ENCODE assay signal across 8 mouse cellular contexts in genomic region chr9:13748798-13749674, GRCm38 (mm10). TPM values are rescaled to one million over a fixed set of nuclear protein-coding genes. Genes with fewer than 3 reads are reported as not detected.
DNase-seq lines count a peak whose midpoint lies in the region; ATAC-seq and TF ChIP-seq lines count a peak whose summit lies in the region.

No protein-coding gene starts in this region.

- TF ChIP-seq CTCF in layer of hippocampus, adult 2 months (conservative IDR thresholded peaks at IDR 0.05), result no peak
- TF ChIP-seq CTCF in lung, embryonic 14.5 days (IDR thresholded peaks at IDR 0.05; ENCODE audit: low read depth), result no peak
- TF ChIP-seq CTCF in olfactory bulb, adult 2 months (IDR thresholded peaks at IDR 0.05; ENCODE audit: insufficient read depth, low read depth, low read length), result no peak
- 0 out of 2 replicates have a peak, but pooled peaks have one; percentile 52 for TF ChIP-seq CTCF in thymus, adult 2 months (IDR thresholded peaks at IDR 0.05; ENCODE audit: borderline replicate concordance, control insufficient read depth, extremely low read depth, insufficient read depth, low read length, poor library complexity)

- peaks cover 24% of the 10 kb centered on the region for H3K4me1 ChIP-seq in forebrain, embryonic 15.5 days
- peaks cover 7% of the 10 kb centered on the region for H3K4me1 ChIP-seq in lung, embryonic 14.5 days (ENCODE audit: insufficient read depth)
- no peaks in the 10 kb centered on the region for H3K4me1 ChIP-seq in olfactory bulb, adult 2 months (ENCODE audit: control insufficient read depth, insufficient read depth, low read length)
- H3K4me1 ChIP-seq in thymus, adult 2 months (replicated peaks; ENCODE audit: control insufficient read depth, insufficient read depth, low read length), result peaks cover 2% of the 10 kb centered on the region; the same call in 1 of the 2 replicates

- peak overlapping the region; percentile 61 for H3K4me2 ChIP-seq in forebrain, embryonic 15.5 days (replicated peaks)
- H3K4me2 ChIP-seq in lung, embryonic 14.5 days, result peak overlapping the region; percentile 80

- 0 out of 2 replicates have a peak, but pooled peaks cover 3% of the 10 kb centered on the region for H3K9me3 ChIP-seq in forebrain, embryonic 15.5 days
- peaks cover 5% of the 10 kb centered on the region for H3K9me3 ChIP-seq in lung, embryonic 14.5 days (ENCODE audit: low read depth, low read length)

- DNase-seq in ES-CJ7 (ENCODE audit: low read depth, low spot score), result peak; percentile 90
- DNase-seq in cerebellum, adult 11 months, result peak; percentile 96
- peak; percentile 96 to 97 for DNase-seq in heart, postnatal 36 days
- peak; percentile 95 to 97 for DNase-seq in layer of hippocampus, adult 2 months (ENCODE audit: low spot score in 2 of 2)
- peak; percentile 97 for DNase-seq in lung, embryonic 14.5 days
- peak; percentile 96 for DNase-seq in thymus, adult 2 months

- H3K27ac ChIP-seq in forebrain, embryonic 15.5 days (replicated peaks), result peak overlapping the region; percentile 87
- H3K27ac ChIP-seq in layer of hippocampus, adult 2 months, result peak overlapping the region; percentile 97
- peak overlapping the region; percentile 92 for H3K27ac ChIP-seq in lung, embryonic 14.5 days (ENCODE audit: low read depth)
- H3K27ac ChIP-seq in olfactory bulb, adult 2 months (ENCODE audit: insufficient read depth, low read depth, low read length), result peak overlapping the region; percentile 74
- peak overlapping the region; percentile 39 for H3K27ac ChIP-seq in thymus, adult 2 months (ENCODE audit: control insufficient read depth, insufficient read depth, low read length)

- TF ChIP-seq POLR2A in olfactory bulb, adult 2 months (IDR thresholded peaks at IDR 0.05; ENCODE audit: insufficient read depth, low read depth, low read length), result peak; percentile 85
- peak; percentile 96 for TF ChIP-seq POLR2A in thymus, adult 2 months (IDR thresholded peaks at IDR 0.05; ENCODE audit: control insufficient read depth, extremely low read depth, insufficient read depth, low read length, poor library complexity)

- peak overlapping the region; percentile 79 for H3K4me3 ChIP-seq in forebrain, embryonic 15.5 days
- H3K4me3 ChIP-seq in layer of hippocampus, adult 2 months, result peak overlapping the region; percentile 94
- peak overlapping the region; percentile 78 for H3K4me3 ChIP-seq in lung, embryonic 14.5 days (ENCODE audit: low read depth, low read length)
- H3K4me3 ChIP-seq in olfactory bulb, adult 2 months (ENCODE audit: insufficient read depth, low read depth, low read length), result peak overlapping the region; percentile 79
- peak overlapping the region; percentile 82 for H3K4me3 ChIP-seq in thymus, adult 2 months (ENCODE audit: control insufficient read depth, insufficient read depth, low read length)

- 1% methylated on average over 60 of the region's 60 CpGs for WGBS in forebrain, embryonic 15.5 days
- WGBS in lung, embryonic 14.5 days, result under 1% methylated on average over 60 of the region's 60 CpGs
- WGBS in olfactory bulb, adult 2 months, result under 1% methylated on average over 60 of the region's 60 CpGs
- WGBS in thymus, adult 2 months, result under 1% methylated on average over 60 of the region's 60 CpGs

- peak overlapping the region; percentile 93 for H3K9ac ChIP-seq in forebrain, embryonic 15.5 days (replicated peaks)
- H3K9ac ChIP-seq in lung, embryonic 14.5 days, result peak overlapping the region; percentile 95

- H3K36me3 ChIP-seq in forebrain, embryonic 15.5 days, result no peaks in the 10 kb centered on the region
- no peaks in the 10 kb centered on the region for H3K36me3 ChIP-seq in lung, embryonic 14.5 days (ENCODE audit: insufficient read depth)
- no peaks in the 10 kb centered on the region for H3K36me3 ChIP-seq in thymus, adult 2 months (ENCODE audit: control insufficient read depth, insufficient read depth, low read length)

- ATAC-seq in forebrain, embryonic 15.5 days (replicated peaks), result peak; percentile 100
- ATAC-seq in lung, embryonic 14.5 days (ENCODE audit: insufficient read depth), result peak; percentile 98

- no peaks in the 10 kb centered on the region for H3K27me3 ChIP-seq in forebrain, embryonic 15.5 days
- H3K27me3 ChIP-seq in lung, embryonic 14.5 days (ENCODE audit: insufficient read depth, low read length), result no peaks in the 10 kb centered on the region
- H3K27me3 ChIP-seq in thymus, adult 2 months (ENCODE audit: control insufficient read depth, insufficient read depth, low read length), result no peaks in the 10 kb centered on the region

- intact Hi-C loops in heart, postnatal 36 days (cut with DNase I), result loop anchor here (1.0 kb wide), 1 partner anchor 78 kb away; the partner anchor contains the start of genes Cep57 and Fam76b

RNA-seq across cellular contexts. Expression of gene Mtmr2, which starts 0.8 kb away (rescaled TPM):
- 63.4 and 63.6 TPM in 2 replicates for polyA plus RNA-seq in forebrain, embryonic 15.5 days (2015; fragmentation: Nextera tagmentation; extraction: Ambion mirVana)
- 10 to 100 TPM; 24.7 to 26.3 TPM for total RNA-seq in heart, postnatal 36 days (2021)
- total RNA-seq in layer of hippocampus, adult 2 months (2021), result 10 to 100 TPM; 48.3 to 48.5 TPM
- polyA plus RNA-seq in lung, embryonic 14.5 days (2014; fragmentation: Nextera tagmentation; extraction: Ambion mirVana), result 98.9 and 99.5 TPM in 2 replicates
- not detected in 2 replicates for polyA plus RNA-seq in olfactory bulb, adult 2 months (2012; ENCODE audit: insufficient read depth, insufficient read length, low replicate concordance, missing spikeins)
- polyA plus RNA-seq in thymus, adult 2 months (2012; rRNA removed), result 25.4 and 35.3 TPM in 2 replicates

Comparison
In these comparisons a context has a peak if more than half of its experiments do, and no peak if none do; other contexts are left out.
1. Peak in every context shown above with its lines: DNase-seq, ATAC-seq, H3K4me3 ChIP-seq and H3K27ac ChIP-seq.
2. H3K27ac ChIP-seq: peak in every context shown above with its lines; median percentile 97 in layer of hippocampus, adult 2 months; 92 in lung, embryonic 14.5 days; 87 in forebrain, embryonic 15.5 days; 74 in olfactory bulb, adult 2 months; 39 in thymus, adult 2 months.
3. RNA of gene Mtmr2, which starts 0.8 kb away (polyA plus RNA-seq): 98.9 to 99.5 TPM in lung, embryonic 14.5 days, 63.4 to 63.6 TPM in forebrain, embryonic 15.5 days and 25.4 to 35.3 TPM in thymus, adult 2 months; not detected in olfactory bulb, adult 2 months; every median in the first group is over 10 times any median in the second.